Comparison of ENCODE assay signal across 23 mouse cellular contexts in genomic region chr9:43542077-43542654, GRCm38 (mm10).
"Had no signal": no experiment of that assay in that cellular context is flagged by ENCODE, and none has a peak within 500 bp of the region (broad histone marks: within the 10 kb centered on the region; RNA-seq: fewer than 3 reads in every experiment).

No protein-coding gene starts in this region.

- H3K4me1 ChIP-seq: liver, embryonic 12.5 days; liver, embryonic 15.5 days; stomach, embryonic 15.5 days had no signal

- ATAC-seq: intestine, postnatal 0 days; liver, embryonic 12.5 days; midbrain, embryonic 13.5 days; midbrain, embryonic 16.5 days had no signal

- H3K4me3 ChIP-seq: kidney, embryonic 15.5 days; limb, embryonic 12.5 days; limb, embryonic 15.5 days; liver, embryonic 12.5 days; liver, embryonic 15.5 days; megakaryocyte, embryonic 14.5 days; midbrain, embryonic 10.5 days; midbrain, embryonic 13.5 days; myocyte; neural tube, embryonic 13.5 days; stomach, embryonic 15.5 days had no signal

- H3K4me2 ChIP-seq: kidney, embryonic 15.5 days; limb, embryonic 12.5 days; limb, embryonic 15.5 days; liver, embryonic 12.5 days; liver, embryonic 15.5 days; midbrain, embryonic 13.5 days; neural tube, embryonic 13.5 days; stomach, embryonic 15.5 days had no signal

- H3K36me3 ChIP-seq: kidney, embryonic 15.5 days; limb, embryonic 12.5 days; limb, embryonic 15.5 days; liver, embryonic 12.5 days; liver, embryonic 15.5 days; midbrain, embryonic 10.5 days; midbrain, embryonic 13.5 days; neural tube, embryonic 13.5 days; stomach, embryonic 15.5 days had no signal

- H3K27ac ChIP-seq: kidney, embryonic 15.5 days; limb, embryonic 12.5 days; limb, embryonic 15.5 days; liver, embryonic 12.5 days; liver, embryonic 15.5 days; midbrain, embryonic 10.5 days; midbrain, embryonic 13.5 days; neural tube, embryonic 13.5 days; stomach, embryonic 15.5 days had no signal

- H3K9me3 ChIP-seq: kidney, embryonic 15.5 days; limb, embryonic 12.5 days; limb, embryonic 15.5 days; liver, embryonic 12.5 days; liver, embryonic 15.5 days; megakaryocyte, embryonic 14.5 days; midbrain, embryonic 10.5 days; midbrain, embryonic 13.5 days; neural tube, embryonic 13.5 days; stomach, embryonic 15.5 days had no signal

- DNase-seq: kidney, adult 2 months; kidney, postnatal 10 days; kidney, postnatal 36 days; lung, adult 2 months; retina, postnatal 1 day; right cerebral cortex, postnatal 25 days; spleen, adult 18-20 months; thymus, adult 2 months; thymus, postnatal 14 days; thymus, postnatal 4 days had no signal

- H3K27me3 ChIP-seq: limb, embryonic 15.5 days; liver, embryonic 15.5 days; neural tube, embryonic 13.5 days; stomach, embryonic 15.5 days had no signal

- H3K9ac ChIP-seq: kidney, embryonic 15.5 days; limb, embryonic 12.5 days; limb, embryonic 15.5 days; liver, embryonic 12.5 days; liver, embryonic 15.5 days; midbrain, embryonic 13.5 days; neural tube, embryonic 13.5 days; stomach, embryonic 15.5 days had no signal
